Mouse (Mus musculus) lung, embryonic 16.5 days (tissue): ENCODE data around the gene Crtac1. TPM values are rescaled to one million over a fixed set of nuclear protein-coding genes. Genes with fewer than 3 reads are reported as not detected.

Source experiments
- ATAC-seq: fragments of 200-750 bp; cut with Nextera tagmentation; 2 replicates; pipeline ENCODE4 v1.8.0; 2017; ENCODE audit warnings: low read depth, mild to moderate bottlenecking, moderate library complexity
- H3K27ac ChIP-seq: fragments of 300-500 bp; sonication (generic); 2 replicates; pipeline ENCODE4 v1.5.1; 2014; ENCODE audit warnings: mild to moderate bottlenecking, control low read depth, low read length
- H3K27me3 ChIP-seq: fragments of 300-500 bp; sonication (generic); 2 replicates; pipeline ENCODE4 v1.6.1; 2014; ENCODE audit warnings: low read depth, low read length, mixed read lengths; ENCODE audit not compliant: control insufficient read depth, insufficient read depth
- H3K36me3 ChIP-seq: fragments of 300-500 bp; sonication (generic); 2 replicates; pipeline ENCODE4 v1.6.1; 2014; ENCODE audit warnings: low read length; ENCODE audit not compliant: control insufficient read depth, insufficient read depth
- H3K4me1 ChIP-seq: fragments of 300-500 bp; sonication (generic); replicated peaks from 2 replicates; pipeline ENCODE4 v1.6.1; 2014; ENCODE audit warnings: low read length, mixed read lengths; ENCODE audit not compliant: control insufficient read depth, insufficient read depth
- H3K4me2 ChIP-seq: fragments of 300-500 bp; sonication (generic); 2 replicates; pipeline ENCODE4 v1.6.1; 2014; ENCODE audit warnings: low read depth, low read length, control low read depth
- H3K4me3 ChIP-seq: fragments of 300-500 bp; sonication (generic); 2 replicates; pipeline ENCODE4 v1.5.1; 2014; ENCODE audit warnings: mild to moderate bottlenecking, low read length, control low read depth
- H3K9ac ChIP-seq: fragments of 300-500 bp; sonication (generic); 2 replicates; pipeline ENCODE4 v1.6.1; 2014; ENCODE audit warnings: low read length, control low read depth
- H3K9me3 ChIP-seq: fragments of 300-500 bp; sonication (generic); 2 replicates; pipeline ENCODE4 v1.6.1; 2016; ENCODE audit warnings: low read length; ENCODE audit not compliant: control insufficient read depth
- WGBS: fragments of 180-500 bp; shearing (Covaris S2); extraction: QIAGEN DNeasy Blood & Tissue Kit; methylation state at CpG from one replicate; pipeline ENCODE4 v1.1.7; 2014; 5-methylcytosine and 5-hydroxymethylcytosine counted together
- polyA plus RNA-seq: library from polyadenylated mRNA; unstranded; fragments of >200 nt; fragmentation: Nextera tagmentation; extraction: Ambion mirVana; gene quantifications from 2 replicates; pipeline ENCODE4 v1.2.1, GENCODE M21; 2015

Gene Crtac1
- polyA plus RNA-seq, 1 experiment from 2014 or later = 1.0 TPM

- ATAC-seq = no peak
- H3K9me3 ChIP-seq = no peaks in the 10 kb centered on the region
- no peak overlapping the region for H3K27ac ChIP-seq
- H3K9ac ChIP-seq = no peak overlapping the region
- no peaks in the 10 kb centered on the region for H3K4me1 ChIP-seq
- H3K4me3 ChIP-seq = no peak overlapping the region
- H3K4me2 ChIP-seq = no peak overlapping the region
- 14% methylated on average over 11 of the region's 11 CpGs for WGBS
- H3K36me3 ChIP-seq = no peaks in the 10 kb centered on the region
- H3K27me3 ChIP-seq = no peaks in the 10 kb centered on the region
Observed at GRCm38 (mm10) chr19:42397281-42397680, 34.3 kb downstream of the Crtac1 start.

- Histone ChIP-seq H3K27ac (no peak overlapping the region), H3K9ac (no peak overlapping the region), H3K4me3 (no peak overlapping the region), H3K27me3 (no peaks in the 10 kb centered on the region; the same call in 1 of the 2 replicates), H3K36me3 (no peaks in the 10 kb centered on the region), H3K4me2 (no peak overlapping the region), H3K9me3 (no peaks in the 10 kb centered on the region), H3K4me1 (no peaks in the 10 kb centered on the region)
- 52% methylated on average over 2 of the region's 2 CpGs for WGBS
- no peak for ATAC-seq
Observed at GRCm38 (mm10) chr19:42394848-42395534, 36.6 kb downstream of the Crtac1 start.

- H3K9ac ChIP-seq = no peak overlapping the region
- no peak overlapping the region for H3K27ac ChIP-seq
- 82% methylated on average over 4 of the region's 4 CpGs for WGBS
- H3K4me3 ChIP-seq = no peak overlapping the region
- no peaks in the 10 kb centered on the region; the same call in 1 of the 2 replicates for H3K27me3 ChIP-seq
- ATAC-seq = no peak
- no peaks in the 10 kb centered on the region for H3K36me3 ChIP-seq
- H3K4me2 ChIP-seq = no peak overlapping the region
- H3K4me1 ChIP-seq = no peaks in the 10 kb centered on the region
- no peaks in the 10 kb centered on the region for H3K9me3 ChIP-seq
Observed at GRCm38 (mm10) chr19:42393920-42394319, 37.7 kb downstream of the Crtac1 start.

- H3K4me2 ChIP-seq = no peak overlapping the region
- no peak overlapping the region for H3K4me3 ChIP-seq
- no peak overlapping the region for H3K9ac ChIP-seq
- no peak for ATAC-seq
- H3K9me3 ChIP-seq = no peaks in the 10 kb centered on the region
- no peak overlapping the region for H3K27ac ChIP-seq
- no peaks in the 10 kb centered on the region for H3K4me1 ChIP-seq
- H3K27me3 ChIP-seq = no peaks in the 10 kb centered on the region; the same call in 1 of the 2 replicates
- no peaks in the 10 kb centered on the region for H3K36me3 ChIP-seq
- WGBS = 79% methylated on average over 8 of the region's 8 CpGs
Observed at GRCm38 (mm10) chr19:42392094-42392493, 39.5 kb downstream of the Crtac1 start.

- Histone ChIP-seq H3K27me3 (peaks cover 4% of the 10 kb centered on the region; the same call in 1 of the 2 replicates), H3K36me3 (no peaks in the 10 kb centered on the region), H3K4me1 (no peaks in the 10 kb centered on the region), H3K9me3 (no peaks in the 10 kb centered on the region), H3K27ac (no peak overlapping the region), H3K4me2 (no peak overlapping the region), H3K4me3 (no peak overlapping the region), H3K9ac (no peak overlapping the region)
- WGBS = 81% methylated on average over 14 of the region's 14 CpGs
- ATAC-seq = no peak
Observed at GRCm38 (mm10) chr19:42389574-42389973, 42.0 kb downstream of the Crtac1 start.

- peaks cover 28% of the 10 kb centered on the region for H3K27me3 ChIP-seq
- no peaks in the 10 kb centered on the region for H3K36me3 ChIP-seq
- no peaks in the 10 kb centered on the region for H3K9me3 ChIP-seq
- H3K4me2 ChIP-seq = no peak overlapping the region
- H3K9ac ChIP-seq = no peak overlapping the region
- 21% methylated on average over 15 of the region's 15 CpGs for WGBS
- no peak overlapping the region for H3K4me3 ChIP-seq
- H3K4me1 ChIP-seq = no peaks in the 10 kb centered on the region
- ATAC-seq = no peak
- H3K27ac ChIP-seq = no peak overlapping the region
Observed at GRCm38 (mm10) chr19:42384981-42385598, 46.5 kb downstream of the Crtac1 start.

- Histone ChIP-seq H3K9me3 (no peaks in the 10 kb centered on the region), H3K4me3 (no peak overlapping the region), H3K36me3 (no peaks in the 10 kb centered on the region), H3K4me1 (no peaks in the 10 kb centered on the region), H3K27ac (no peak overlapping the region), H3K27me3 (peaks cover 34% of the 10 kb centered on the region), H3K9ac (no peak overlapping the region), H3K4me2 (no peak overlapping the region)
- no peak for ATAC-seq
- WGBS = 2% methylated on average over 13 of the region's 13 CpGs
Observed at GRCm38 (mm10) chr19:42380981-42381373, 50.6 kb downstream of the Crtac1 start.

GRCm38 (mm10) chr19:42380321-42380980 lies 51.1 kb downstream of the Crtac1 start:
- WGBS = under 1% methylated on average over 26 of the region's 26 CpGs
- Histone ChIP-seq H3K4me1 (no peaks in the 10 kb centered on the region), H3K4me3 (no peak overlapping the region), H3K36me3 (no peaks in the 10 kb centered on the region), H3K27me3 (peaks cover 32% of the 10 kb centered on the region), H3K9me3 (no peaks in the 10 kb centered on the region), H3K4me2 (no peak overlapping the region), H3K9ac (no peak overlapping the region), H3K27ac (no peak overlapping the region)
- ATAC-seq = no peak

- no peak for ATAC-seq
- WGBS = 42% methylated on average over 8 of the region's 8 CpGs
- Histone ChIP-seq H3K27ac (no peak overlapping the region), H3K9ac (no peak overlapping the region), H3K4me1 (no peaks in the 10 kb centered on the region), H3K4me2 (no peak overlapping the region), H3K27me3 (peaks cover 31% of the 10 kb centered on the region), H3K9me3 (no peaks in the 10 kb centered on the region), H3K4me3 (no peak overlapping the region), H3K36me3 (no peaks in the 10 kb centered on the region)
Observed at GRCm38 (mm10) chr19:42379798-42380197, 51.8 kb downstream of the Crtac1 start.
